Mouse (Mus musculus): ENCODE measurements at regions not wholly inside any gene's neighbourhood (a gene's known extent, or its start where the extent isn't known, plus 50 kb on each side); places are given as distances from the start of the nearest gene placed in this dataset.

- Histone ChIP-seq H3K4me1 (ENCODE audit: control insufficient read depth, insufficient read depth, insufficient read length) (no peaks in the 10 kb centered on the region; the same call in 1 of the 2 replicates), H3K4me3 (ENCODE audit: extremely low read depth, insufficient read depth, insufficient read length) (no peak overlapping the region), H3K36me3 (ENCODE audit: control insufficient read depth, insufficient read depth, low read length) (no peaks in the 10 kb centered on the region), H3K27me3 (ENCODE audit: control insufficient read depth, insufficient read depth, low read length) (no peaks in the 10 kb centered on the region), H3K27ac (ENCODE audit: insufficient read depth, low read length) (no peak overlapping the region)
- WGBS: 87% methylated on average over 3 of the region's 3 CpGs
- TF ChIP-seq CTCF (IDR thresholded peaks at IDR 0.05; ENCODE audit: extremely low read depth, insufficient read depth, insufficient read length, insufficient replicate concordance): no peak
- no peak for TF ChIP-seq POLR2A (IDR thresholded peaks at IDR 0.05; ENCODE audit: low read depth, low read length)
- DNase-seq (ENCODE audit: low read depth in 1 of 2, low spot score in 2 of 2): no peak
Observed at GRCm38 (mm10) chr1:193448793-193449393, 78.8 kb upstream of the Camk1g start.

DNA sequence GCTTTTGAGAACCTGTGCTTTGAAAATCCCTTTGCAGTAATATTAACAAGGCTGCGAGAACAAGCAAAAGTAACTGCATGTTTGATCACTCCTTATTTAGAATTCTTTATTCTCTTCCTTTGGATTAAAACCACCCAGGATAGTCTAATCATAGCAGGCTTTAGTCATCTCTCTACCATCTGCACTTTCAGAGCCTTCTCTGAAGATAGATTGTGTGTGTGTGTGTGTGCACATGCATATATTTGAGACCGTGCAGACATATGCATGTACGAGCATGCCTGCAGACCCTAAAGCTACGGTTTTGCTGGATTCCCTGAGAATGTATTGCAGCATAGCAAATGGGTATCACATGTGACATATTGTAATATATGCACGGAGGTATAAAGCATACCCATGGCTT lies 77.5 kb upstream of the Camk1g start:
- Histone ChIP-seq H3K4me3 (ENCODE audit: extremely low read depth, insufficient read depth, insufficient read length) (no peak overlapping the region), H3K4me1 (ENCODE audit: control insufficient read depth, insufficient read depth, insufficient read length) (no peaks in the 10 kb centered on the region; the same call in 1 of the 2 replicates), H3K36me3 (ENCODE audit: control insufficient read depth, insufficient read depth, low read length) (no peaks in the 10 kb centered on the region), H3K27ac (ENCODE audit: insufficient read depth, low read length) (no peak overlapping the region), H3K27me3 (ENCODE audit: control insufficient read depth, insufficient read depth, low read length) (no peaks in the 10 kb centered on the region)
- TF ChIP-seq POLR2A (IDR thresholded peaks at IDR 0.05; ENCODE audit: low read depth, low read length) (no peak), CTCF (IDR thresholded peaks at IDR 0.05; ENCODE audit: extremely low read depth, insufficient read depth, insufficient read length, insufficient replicate concordance) (no peak)
- no peak for DNase-seq (ENCODE audit: low read depth in 1 of 2, low spot score in 2 of 2)
- 90% methylated on average over 5 of the region's 5 CpGs for WGBS

GRCm38 (mm10) chr1:193443964-193444676 lies 74.0 kb upstream of the Camk1g start:
- H3K27me3 ChIP-seq (ENCODE audit: control insufficient read depth, insufficient read depth, low read length): no peaks in the 10 kb centered on the region
- H3K27ac ChIP-seq (ENCODE audit: insufficient read depth, low read length): no peak overlapping the region
- H3K36me3 ChIP-seq (ENCODE audit: control insufficient read depth, insufficient read depth, low read length): no peaks in the 10 kb centered on the region
- WGBS: 89% methylated on average over 1 of the region's 1 CpGs
- DNase-seq (ENCODE audit: low read depth in 1 of 2, low spot score in 2 of 2): no peak
- no peak for TF ChIP-seq CTCF (IDR thresholded peaks at IDR 0.05; ENCODE audit: extremely low read depth, insufficient read depth, insufficient read length, insufficient replicate concordance)
- TF ChIP-seq POLR2A (IDR thresholded peaks at IDR 0.05; ENCODE audit: low read depth, low read length): no peak
- no peaks in the 10 kb centered on the region; the same call in 1 of the 2 replicates for H3K4me1 ChIP-seq (ENCODE audit: control insufficient read depth, insufficient read depth, insufficient read length)
- no peak overlapping the region for H3K4me3 ChIP-seq (ENCODE audit: extremely low read depth, insufficient read depth, insufficient read length)

DNA sequence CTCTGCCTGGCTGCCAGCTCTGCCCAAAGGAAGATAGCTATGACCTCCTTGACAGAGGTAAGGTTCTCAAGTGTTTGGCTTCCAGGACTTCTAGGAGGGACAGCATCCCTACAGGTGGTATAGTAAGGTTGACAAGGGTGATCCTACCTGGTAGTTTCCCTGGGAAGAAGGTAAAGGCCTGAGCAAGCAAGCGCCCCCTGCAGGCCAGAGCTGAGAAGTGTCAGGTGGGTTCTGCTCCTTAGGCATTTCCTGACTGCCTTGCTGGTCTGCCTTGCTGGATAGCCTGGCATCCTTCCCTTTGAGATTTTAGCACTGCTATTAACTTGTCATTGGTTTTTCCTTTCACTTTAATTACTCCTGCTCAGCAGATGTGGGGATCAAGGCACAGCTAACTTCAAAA lies 70.4 kb upstream of the Camk1g start:
- Histone ChIP-seq H3K27ac (ENCODE audit: insufficient read depth, low read length) (no peak overlapping the region), H3K36me3 (ENCODE audit: control insufficient read depth, insufficient read depth, low read length) (no peaks in the 10 kb centered on the region), H3K27me3 (ENCODE audit: control insufficient read depth, insufficient read depth, low read length) (no peaks in the 10 kb centered on the region), H3K4me3 (ENCODE audit: extremely low read depth, insufficient read depth, insufficient read length) (no peak overlapping the region), H3K4me1 (ENCODE audit: control insufficient read depth, insufficient read depth, insufficient read length) (no peaks in the 10 kb centered on the region)
- TF ChIP-seq POLR2A (IDR thresholded peaks at IDR 0.05; ENCODE audit: low read depth, low read length) (no peak), CTCF (IDR thresholded peaks at IDR 0.05; ENCODE audit: extremely low read depth, insufficient read depth, insufficient read length, insufficient replicate concordance) (peak; percentile 45; the same call in 1 of the 2 replicates)
- WGBS: 5% methylated on average over 1 of the region's 1 CpGs
- no peak for DNase-seq (ENCODE audit: low read depth in 1 of 2, low spot score in 2 of 2)

DNA sequence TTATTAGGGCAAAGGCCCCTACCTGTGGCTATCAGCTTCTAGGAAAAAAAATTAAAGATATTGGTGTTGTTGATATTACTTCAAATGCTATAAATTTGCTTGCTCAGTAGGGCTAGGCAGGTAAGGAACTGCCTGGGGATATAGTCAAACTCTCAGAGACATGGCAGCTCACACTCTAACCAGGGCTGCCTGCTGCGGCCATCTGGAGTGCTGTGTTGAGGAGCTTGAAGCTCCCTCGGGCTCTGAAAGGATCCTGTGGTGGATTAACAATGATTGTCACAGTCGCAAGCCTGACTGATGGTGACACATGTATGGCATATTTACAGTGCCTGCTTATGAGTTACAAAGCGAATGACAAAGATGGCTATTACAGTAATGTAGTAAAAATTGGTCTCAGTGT lies 64.2 kb upstream of the Camk1g start:
- no peak for DNase-seq (ENCODE audit: low read depth in 1 of 2, low spot score in 2 of 2)
- Histone ChIP-seq H3K4me1 (ENCODE audit: control insufficient read depth, insufficient read depth, insufficient read length) (no peaks in the 10 kb centered on the region), H3K27ac (ENCODE audit: insufficient read depth, low read length) (no peak overlapping the region), H3K36me3 (ENCODE audit: control insufficient read depth, insufficient read depth, low read length) (no peaks in the 10 kb centered on the region), H3K4me3 (ENCODE audit: extremely low read depth, insufficient read depth, insufficient read length) (no peak overlapping the region), H3K27me3 (ENCODE audit: control insufficient read depth, insufficient read depth, low read length) (no peaks in the 10 kb centered on the region)
- TF ChIP-seq POLR2A (IDR thresholded peaks at IDR 0.05; ENCODE audit: low read depth, low read length): no peak
- no peak for TF ChIP-seq CTCF (IDR thresholded peaks at IDR 0.05; ENCODE audit: extremely low read depth, insufficient read depth, insufficient read length, insufficient replicate concordance)
- WGBS: 82% methylated on average over 4 of the region's 4 CpGs

GRCm38 (mm10) chr1:193433493-193434021 lies 63.5 kb upstream of the Camk1g start:
- Histone ChIP-seq H3K27ac (ENCODE audit: insufficient read depth, low read length) (no peak overlapping the region), H3K4me3 (ENCODE audit: extremely low read depth, insufficient read depth, insufficient read length) (no peak overlapping the region), H3K27me3 (ENCODE audit: control insufficient read depth, insufficient read depth, low read length) (no peaks in the 10 kb centered on the region), H3K36me3 (ENCODE audit: control insufficient read depth, insufficient read depth, low read length) (no peaks in the 10 kb centered on the region), H3K4me1 (ENCODE audit: control insufficient read depth, insufficient read depth, insufficient read length) (no peaks in the 10 kb centered on the region)
- WGBS: 86% methylated on average over 7 of the region's 7 CpGs
- DNase-seq (ENCODE audit: low read depth in 1 of 2, low spot score in 2 of 2): no peak
- TF ChIP-seq CTCF (IDR thresholded peaks at IDR 0.05; ENCODE audit: extremely low read depth, insufficient read depth, insufficient read length, insufficient replicate concordance) (no peak), POLR2A (IDR thresholded peaks at IDR 0.05; ENCODE audit: low read depth, low read length) (no peak)

DNA sequence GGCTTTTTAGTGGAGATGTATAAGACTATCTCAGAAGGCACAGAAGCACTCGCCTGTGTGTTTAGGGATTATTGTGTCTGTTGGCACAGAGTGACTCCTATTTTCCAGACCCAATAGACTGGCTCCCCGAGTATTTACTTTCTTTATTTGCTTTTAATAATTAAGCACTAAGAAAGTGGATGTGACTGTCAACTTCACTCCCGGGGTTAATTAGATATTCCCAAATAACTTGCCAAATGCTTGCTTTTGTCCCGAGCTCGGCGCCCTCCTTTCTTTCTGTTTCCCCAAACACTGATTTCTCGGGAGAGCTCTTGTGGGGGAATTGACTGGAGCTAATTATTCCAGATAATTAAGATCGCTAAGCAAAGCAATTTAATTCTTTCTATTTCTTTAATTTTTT lies 60.1 kb upstream of the Camk1g start:
- Histone ChIP-seq H3K4me3 (ENCODE audit: extremely low read depth, insufficient read depth, insufficient read length) (no peak overlapping the region), H3K4me1 (ENCODE audit: control insufficient read depth, insufficient read depth, insufficient read length) (no peaks in the 10 kb centered on the region), H3K27ac (ENCODE audit: insufficient read depth, low read length) (no peak overlapping the region), H3K36me3 (ENCODE audit: control insufficient read depth, insufficient read depth, low read length) (no peaks in the 10 kb centered on the region), H3K27me3 (ENCODE audit: control insufficient read depth, insufficient read depth, low read length) (no peaks in the 10 kb centered on the region)
- 88% methylated on average over 8 of the region's 8 CpGs for WGBS
- DNase-seq (ENCODE audit: low read depth in 1 of 2, low spot score in 2 of 2): no peak
- TF ChIP-seq POLR2A (IDR thresholded peaks at IDR 0.05; ENCODE audit: low read depth, low read length): no peak
- TF ChIP-seq CTCF (IDR thresholded peaks at IDR 0.05; ENCODE audit: extremely low read depth, insufficient read depth, insufficient read length, insufficient replicate concordance): no peak
